20 mouse cellular contexts compared by ENCODE assay signal in the genomic region with DNA sequence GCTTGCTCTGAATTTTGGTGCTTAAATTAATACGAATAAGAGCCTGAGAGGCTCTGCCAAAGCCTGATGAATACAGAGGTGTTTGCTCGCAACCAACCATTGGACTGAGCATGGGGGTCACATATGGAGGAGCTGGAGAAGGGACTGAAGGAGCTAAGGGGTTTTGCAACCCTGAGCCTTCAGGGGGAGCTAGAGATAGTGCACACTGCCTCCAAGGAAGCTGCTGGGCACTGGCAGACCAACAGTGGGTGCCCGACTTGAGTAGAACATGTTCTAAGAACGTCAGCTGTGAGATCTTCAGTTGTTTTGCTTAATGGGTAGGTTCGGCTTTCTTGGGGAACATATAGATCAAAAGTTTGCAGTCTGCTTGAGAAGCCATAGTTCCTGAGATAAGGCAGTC.
A peak's percentile ranks its signal among the peaks of the same experiment; 100 is the strongest.
DNase-seq lines count a peak whose midpoint lies in the region; ATAC-seq and TF ChIP-seq lines count a peak whose summit lies in the region.
"Had no signal": no experiment of that assay in that cellular context is flagged by ENCODE, and none has a peak within 500 bp of the region (broad histone marks: within the 10 kb centered on the region; RNA-seq: fewer than 3 reads in every experiment).

No protein-coding gene starts in this region.

- H3K9ac ChIP-seq in kidney, embryonic 15.5 days, result no peak overlapping the region
- H3K9ac ChIP-seq: embryonic facial prominence, embryonic 12.5 days; forebrain, embryonic 15.5 days; heart, embryonic 13.5 days; limb, embryonic 13.5 days; liver, embryonic 14.5 days; midbrain, embryonic 13.5 days had no signal

- no peak overlapping the region for H3K27ac ChIP-seq in kidney, adult 2 months (ENCODE audit: insufficient read depth, low read depth, low read length)
- no peak overlapping the region for H3K27ac ChIP-seq in kidney, embryonic 15.5 days
- no peak overlapping the region for H3K27ac ChIP-seq in embryonic facial prominence, embryonic 10.5 days (replicated peaks)
- H3K27ac ChIP-seq: embryonic facial prominence, embryonic 12.5 days; forebrain, embryonic 15.5 days; heart, embryonic 13.5 days; hindbrain, postnatal 0 days; kidney, postnatal 0 days; limb, embryonic 13.5 days; liver, embryonic 14.5 days; macrophage; midbrain, embryonic 13.5 days had no signal

- no peak for TF ChIP-seq POLR2A in kidney, adult 2 months (IDR thresholded peaks at IDR 0.05; ENCODE audit: low read depth, low read length)

- DNase-seq in kidney, adult 2 months, result peak; percentile 6
- DNase-seq in thymus, postnatal 14 days, result peak; percentile 3
- DNase-seq in thymus, postnatal 0 days (ENCODE audit: low spot score), result no peak
- peak; percentile 6 for DNase-seq in adrenal gland, postnatal 25 days
- DNase-seq in embryonic facial prominence, embryonic 10.5 days (ENCODE audit: low spot score), result no peak
- DNase-seq: cerebellum, adult 11-12 months; heart, postnatal 4 days; layer of hippocampus, adult 9-11 months; right cerebral cortex, postnatal 4 days had no signal

- TF ChIP-seq CTCF in kidney, adult 2 months (conservative IDR thresholded peaks at IDR 0.05; ENCODE audit: insufficient read depth, insufficient read length, low read depth, low read length), result no peak

- no peak overlapping the region for H3K4me3 ChIP-seq in kidney, adult 2 months (ENCODE audit: insufficient read depth, low read depth, low read length)
- no peak overlapping the region for H3K4me3 ChIP-seq in kidney, embryonic 15.5 days (replicated peaks)
- no peak overlapping the region for H3K4me3 ChIP-seq in embryonic facial prominence, embryonic 10.5 days
- H3K4me3 ChIP-seq: embryonic facial prominence, embryonic 12.5 days; forebrain, embryonic 15.5 days; heart, embryonic 13.5 days; limb, embryonic 13.5 days; midbrain, embryonic 13.5 days had no signal

- ATAC-seq in kidney, embryonic 15.5 days (replicated peaks; ENCODE audit: low FRiP score), result no peak
- ATAC-seq in megakaryocyte progenitor cell, adult 5-6 weeks (replicated peaks; ENCODE audit: poor library complexity), result no peak
- ATAC-seq: forebrain, embryonic 15.5 days; hindbrain, postnatal 0 days; midbrain, embryonic 13.5 days had no signal

- no peaks in the 10 kb centered on the region for H3K9me3 ChIP-seq in kidney, embryonic 15.5 days (replicated peaks)
- no peaks in the 10 kb centered on the region for H3K9me3 ChIP-seq in embryonic facial prominence, embryonic 10.5 days
- H3K9me3 ChIP-seq: embryonic facial prominence, embryonic 12.5 days; forebrain, embryonic 15.5 days; heart, embryonic 13.5 days; limb, embryonic 13.5 days; midbrain, embryonic 13.5 days had no signal

- H3K4me2 ChIP-seq in kidney, embryonic 15.5 days, result no peak overlapping the region
- H3K4me2 ChIP-seq: embryonic facial prominence, embryonic 12.5 days; forebrain, embryonic 15.5 days; heart, embryonic 13.5 days; limb, embryonic 13.5 days; midbrain, embryonic 13.5 days had no signal

- H3K4me1 ChIP-seq in kidney, adult 2 months (ENCODE audit: control insufficient read depth, insufficient read depth, low read length), result no peaks in the 10 kb centered on the region
- no peaks in the 10 kb centered on the region for H3K4me1 ChIP-seq in kidney, embryonic 15.5 days
- H3K4me1 ChIP-seq in embryonic facial prominence, embryonic 10.5 days, result no peaks in the 10 kb centered on the region
- H3K4me1 ChIP-seq: embryonic facial prominence, embryonic 12.5 days; forebrain, embryonic 15.5 days; heart, embryonic 13.5 days; limb, embryonic 13.5 days; midbrain, embryonic 13.5 days had no signal

- WGBS in kidney, adult 2 months, result 91% methylated on average over 5 of the region's 5 CpGs
- WGBS in kidney, embryonic 15.5 days, result 86% methylated on average over 5 of the region's 5 CpGs
- WGBS in embryonic facial prominence, embryonic 10.5 days, result 86% methylated on average over 5 of the region's 5 CpGs

- H3K36me3 ChIP-seq in kidney, adult 2 months (ENCODE audit: control insufficient read depth, insufficient read depth, low read length), result no peaks in the 10 kb centered on the region
- H3K36me3 ChIP-seq in kidney, embryonic 15.5 days, result no peaks in the 10 kb centered on the region
- H3K36me3 ChIP-seq in embryonic facial prominence, embryonic 10.5 days (replicated peaks), result no peaks in the 10 kb centered on the region
- H3K36me3 ChIP-seq: embryonic facial prominence, embryonic 12.5 days; forebrain, embryonic 15.5 days; heart, embryonic 13.5 days; limb, embryonic 13.5 days; midbrain, embryonic 13.5 days had no signal

- no peaks in the 10 kb centered on the region for H3K27me3 ChIP-seq in kidney, adult 2 months (replicated peaks; ENCODE audit: control insufficient read depth, insufficient read depth, low read length)
- no peaks in the 10 kb centered on the region for H3K27me3 ChIP-seq in kidney, embryonic 15.5 days
- H3K27me3 ChIP-seq in embryonic facial prominence, embryonic 10.5 days (replicated peaks; ENCODE audit: low read depth, poor library complexity, severe bottlenecking), result no peaks in the 10 kb centered on the region
- H3K27me3 ChIP-seq: embryonic facial prominence, embryonic 12.5 days; forebrain, embryonic 15.5 days; heart, embryonic 13.5 days; limb, embryonic 13.5 days; midbrain, embryonic 13.5 days had no signal

Comparison
In these comparisons a context has a peak if more than half of its experiments do, and no peak if none do; other contexts are left out.
1. DNase-seq: peak in kidney, adult 2 months (single experiment), thymus, postnatal 14 days (single experiment) and adrenal gland, postnatal 25 days (single experiment); none in thymus, postnatal 0 days (single experiment) and embryonic facial prominence, embryonic 10.5 days (single experiment).